In genomic region chr13:63562141-63562971, GRCm38 (mm10) we compare ENCODE assay signal across 8 mouse cellular contexts. TPM values are rescaled to one million over a fixed set of nuclear protein-coding genes. Genes with fewer than 3 reads are reported as not detected.
DNase-seq lines count a peak whose midpoint lies in the region; ATAC-seq and TF ChIP-seq lines count a peak whose summit lies in the region.

No protein-coding gene starts in this region.

- no peaks in the 10 kb centered on the region for H3K36me3 ChIP-seq in hindbrain, embryonic 15.5 days
- H3K36me3 ChIP-seq in liver, embryonic 16.5 days (ENCODE audit: control insufficient read depth, insufficient read depth): no peaks in the 10 kb centered on the region; the same call in 1 of the 2 replicates

- TF ChIP-seq CTCF in left cerebral cortex, adult 2 months (IDR thresholded peaks at IDR 0.05): no peak

- H3K9me3 ChIP-seq in hindbrain, embryonic 15.5 days: no peaks in the 10 kb centered on the region
- H3K9me3 ChIP-seq in liver, embryonic 16.5 days (replicated peaks; ENCODE audit: control insufficient read depth, low read length): no peaks in the 10 kb centered on the region

- H3K27me3 ChIP-seq in hindbrain, embryonic 15.5 days: no peaks in the 10 kb centered on the region
- H3K27me3 ChIP-seq in liver, embryonic 16.5 days (ENCODE audit: control insufficient read depth, insufficient read depth, low read depth, low read length): no peaks in the 10 kb centered on the region

- H3K4me2 ChIP-seq in hindbrain, embryonic 15.5 days: peak overlapping the region; percentile 94
- H3K4me2 ChIP-seq in liver, embryonic 16.5 days (ENCODE audit: low read depth, low read length): peak overlapping the region; percentile 97

- H3K4me1 ChIP-seq in hindbrain, embryonic 15.5 days (replicated peaks): peaks cover 59% of the 10 kb centered on the region
- H3K4me1 ChIP-seq in liver, embryonic 16.5 days (ENCODE audit: control insufficient read depth, low read depth, low read length): peaks cover 34% of the 10 kb centered on the region

- no peak for ATAC-seq in hindbrain, embryonic 15.5 days (ENCODE audit: low FRiP score, low read depth)
- no peak for ATAC-seq in liver, embryonic 16.5 days (ENCODE audit: low read depth)
- ATAC-seq in frontal cortex, adult (ENCODE audit: low TSS enrichment): no peak

- peak overlapping the region; percentile 79 for H3K9ac ChIP-seq in hindbrain, embryonic 15.5 days
- H3K9ac ChIP-seq in liver, embryonic 16.5 days (ENCODE audit: low read depth, low read length): peak overlapping the region; percentile 80

- no peak for DNase-seq in left cerebral cortex, adult 2 months (ENCODE audit: extremely low spot score in 1 of 2, low spot score in 2 of 2)
- no peak for DNase-seq in left cerebral cortex, adult 8-10 months (ENCODE audit: low spot score in 2 of 2)
- peak; percentile 65 for DNase-seq in cerebellum, adult 9-10 months
- no peak for DNase-seq in adrenal gland, adult 8-10 months
- DNase-seq in layer of hippocampus, postnatal 10 days (ENCODE audit: low spot score in 2 of 2): no peak

- H3K4me3 ChIP-seq in left cerebral cortex, adult 2 months: peak overlapping the region; percentile 82
- peak overlapping the region; percentile 70 for H3K4me3 ChIP-seq in hindbrain, embryonic 15.5 days
- peak overlapping the region; percentile 86 for H3K4me3 ChIP-seq in liver, embryonic 16.5 days (ENCODE audit: low read depth, low read length)

- no peak overlapping the region for H3K27ac ChIP-seq in left cerebral cortex, adult 2 months
- peak overlapping the region; percentile 97 for H3K27ac ChIP-seq in hindbrain, embryonic 15.5 days (replicated peaks)
- peak overlapping the region; percentile 83 for H3K27ac ChIP-seq in liver, embryonic 16.5 days (ENCODE audit: low read length)

- intact Hi-C loops in left cerebral cortex, adult 2 months (cut with DNase I): loop anchor here (5.0 to 10.0 kb wide), 4 partner anchors 130 to 638 kb away; partner anchors contain the start of gene Zfp367

- 0% methylated on average over 7 of the region's 7 CpGs for WGBS in hindbrain, embryonic 15.5 days
- WGBS in liver, embryonic 16.5 days (ENCODE audit: insufficient replicate concordance): under 1% methylated on average over 7 of the region's 7 CpGs

RNA-seq across cellular contexts. Expression of gene Ptch1, which starts 11.0 kb away (rescaled TPM):
- 10 to 100 TPM; 53.5 to 58.2 TPM for total RNA-seq in left cerebral cortex, adult 2 months (2021)
- 10 to 100 TPM; 49.4 to 73.3 (median 61.8) TPM for total RNA-seq in left cerebral cortex, adult 8-10 months (2022)
- 16.3 and 16.6 TPM in 2 replicates for polyA plus RNA-seq in hindbrain, embryonic 15.5 days (2015; fragmentation: Nextera tagmentation; extraction: Ambion mirVana)
- 2.9 and 3.1 TPM in 2 replicates for polyA plus RNA-seq in liver, embryonic 16.5 days (2015; fragmentation: Nextera tagmentation; extraction: Ambion mirVana)
- total RNA-seq in adrenal gland, adult 8-10 months (2022): 10 to 100 TPM; 61.8 to 83.5 (median 72.3) TPM
- 10 to 100 TPM; 31.3 to 39.1 TPM for total RNA-seq in layer of hippocampus, postnatal 10 days (2021)
